Mouse (Mus musculus) forebrain, postnatal 0 days (tissue): ENCODE results near the gene Vmn1r55. TPM values are rescaled to one million over a fixed set of nuclear protein-coding genes. Genes with fewer than 3 reads are reported as not detected.
A peak's percentile ranks its signal among the peaks of the same experiment; 100 is the strongest.
"Not testable (repeated sequence)": the region's sequence is repeated elsewhere in the genome, so short reads cannot be mapped to it uniquely, and the experiment has no call there.

Experiments used
- ATAC-seq: fragments of 200-750 bp; cut with Nextera tagmentation; 2 replicates; pipeline ENCODE4 v1.8.0; 2017; ENCODE audit warnings: mild to moderate bottlenecking, moderate library complexity
- DNase-seq: peaks from one replicate; pipeline ENCODE4 v3.0.0-alpha.2; 2015
- H3K27ac ChIP-seq: fragments of 300-500 bp; sonication (generic); 2 replicates; pipeline ENCODE4 v1.5.1; 2014; ENCODE audit warnings: low read depth, mild to moderate bottlenecking, antibody characterized with exemption, low read length, moderate library complexity, mixed read lengths
- H3K27me3 ChIP-seq: fragments of 300-500 bp; sonication (generic); 2 replicates; pipeline ENCODE4 v1.6.1; 2014; ENCODE audit warnings: mild to moderate bottlenecking, low read length, mixed read lengths; ENCODE audit not compliant: insufficient read depth
- H3K36me3 ChIP-seq: fragments of 300-500 bp; sonication (generic); 2 replicates; pipeline ENCODE4 v1.6.1; 2014; ENCODE audit warnings: mild to moderate bottlenecking, moderate library complexity; ENCODE audit not compliant: insufficient read depth
- H3K4me1 ChIP-seq: fragments of 300-500 bp; sonication (generic); 2 replicates; pipeline ENCODE4 v1.6.1; 2014; ENCODE audit warnings: antibody characterized with exemption; ENCODE audit not compliant: insufficient read depth
- H3K4me2 ChIP-seq: fragments of 300-500 bp; sonication (generic); 2 replicates; pipeline ENCODE4 v1.6.1; 2014; ENCODE audit warnings: low read depth, mild to moderate bottlenecking, moderate library complexity
- H3K4me3 ChIP-seq: fragments of 300-500 bp; sonication (generic); 2 replicates; pipeline ENCODE4 v1.5.1; 2014; ENCODE audit warnings: low read depth, low read length, mixed read lengths
- H3K9ac ChIP-seq: fragments of 300-500 bp; sonication (generic); 2 replicates; pipeline ENCODE4 v1.6.1; 2014; ENCODE audit warnings: mild to moderate bottlenecking
- H3K9me3 ChIP-seq: fragments of 300-500 bp; sonication (generic); 2 replicates; pipeline ENCODE4 v1.6.1; 2016; ENCODE audit warnings: low read length
- CTCF ChIP-seq: sonication (generic); IDR thresholded peaks from 2 replicates; pipeline ENCODE4 v1.5.1; 2016; ENCODE audit warnings: antibody characterized with exemption, control low read depth, low read depth
- WGBS: fragments of 180-500 bp; shearing (Covaris S2); extraction: QIAGEN DNeasy Blood & Tissue Kit; methylation state at CpG from one replicate; pipeline ENCODE4 v1.1.7; 2014; 5-methylcytosine and 5-hydroxymethylcytosine counted together
- polyA plus RNA-seq: library from polyadenylated mRNA; unstranded; fragments of >200 nt; fragmentation: Nextera tagmentation; extraction: Ambion mirVana; gene quantifications from 2 replicates; pipeline ENCODE4 v1.2.1, GENCODE M21; 2015
- total RNA-seq: library from RNA; depleted of rRNA; stranded (reverse); fragments of >200 nt; gene quantifications from 2 replicates; pipeline ENCODE4 v1.2.3, GENCODE M21; 2014; rRNA removed

The Vmn1r55 gene
- 0.08 TPM in 1 of 2 replicates, not detected in the other for total RNA-seq
- not detected in 2 replicates for polyA plus RNA-seq

DNA sequence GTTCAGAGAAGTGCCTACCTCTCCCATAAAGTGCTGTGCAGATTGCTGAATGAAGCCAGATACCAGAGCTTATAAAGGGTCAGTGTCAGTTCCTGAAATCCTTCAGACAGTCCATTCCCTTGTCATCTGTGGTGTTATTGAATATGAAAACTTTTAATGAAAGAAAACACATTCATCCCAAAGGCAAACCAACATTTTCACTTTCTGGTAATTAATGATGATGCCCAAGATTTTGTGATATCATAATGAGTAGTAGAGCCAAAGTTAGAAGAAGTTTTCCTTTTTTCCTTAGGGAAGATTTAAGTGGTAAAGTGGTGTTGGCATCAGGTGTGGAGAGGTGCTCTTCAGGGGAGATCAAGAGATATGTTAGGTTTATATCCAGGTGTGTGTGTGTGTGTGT lies at the start of gene Vmn1r55:
Gene Vmn1r55 (minus strand): TSS at position 101 of the 400 bp plus-strand sequence.
- H3K4me1 ChIP-seq, H3K9ac ChIP-seq, H3K9me3 ChIP-seq, H3K4me3 ChIP-seq, H3K36me3 ChIP-seq, H3K27me3 ChIP-seq, H3K27ac ChIP-seq, DNase-seq, ATAC-seq, H3K4me2 ChIP-seq: not testable (repeated sequence)

DNA sequence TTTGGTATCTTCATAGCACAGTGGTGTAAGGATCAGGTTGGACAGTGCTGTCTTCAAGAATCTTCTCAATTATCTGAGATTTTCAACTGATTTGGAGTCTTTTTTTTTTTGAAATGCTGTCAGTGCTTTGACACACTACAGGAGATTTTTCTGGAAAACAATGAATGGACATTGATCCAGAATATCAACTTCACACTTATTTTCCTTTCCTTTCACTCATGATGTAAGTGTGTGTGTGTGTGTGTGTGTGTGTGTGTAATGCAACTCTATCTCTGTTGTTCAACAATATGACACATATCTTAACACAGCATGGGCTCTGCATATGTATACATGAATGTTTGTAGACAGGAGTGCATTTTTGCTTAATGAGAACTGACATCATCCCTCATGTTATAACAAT lies 47.2 kb upstream of the Vmn1r55 start, which contains the start of gene Vmn1r56:
Gene Vmn1r56 (minus strand): TSS at position 101 of the 400 bp plus-strand sequence.
- DNase-seq, result not testable (repeated sequence)

DNA sequence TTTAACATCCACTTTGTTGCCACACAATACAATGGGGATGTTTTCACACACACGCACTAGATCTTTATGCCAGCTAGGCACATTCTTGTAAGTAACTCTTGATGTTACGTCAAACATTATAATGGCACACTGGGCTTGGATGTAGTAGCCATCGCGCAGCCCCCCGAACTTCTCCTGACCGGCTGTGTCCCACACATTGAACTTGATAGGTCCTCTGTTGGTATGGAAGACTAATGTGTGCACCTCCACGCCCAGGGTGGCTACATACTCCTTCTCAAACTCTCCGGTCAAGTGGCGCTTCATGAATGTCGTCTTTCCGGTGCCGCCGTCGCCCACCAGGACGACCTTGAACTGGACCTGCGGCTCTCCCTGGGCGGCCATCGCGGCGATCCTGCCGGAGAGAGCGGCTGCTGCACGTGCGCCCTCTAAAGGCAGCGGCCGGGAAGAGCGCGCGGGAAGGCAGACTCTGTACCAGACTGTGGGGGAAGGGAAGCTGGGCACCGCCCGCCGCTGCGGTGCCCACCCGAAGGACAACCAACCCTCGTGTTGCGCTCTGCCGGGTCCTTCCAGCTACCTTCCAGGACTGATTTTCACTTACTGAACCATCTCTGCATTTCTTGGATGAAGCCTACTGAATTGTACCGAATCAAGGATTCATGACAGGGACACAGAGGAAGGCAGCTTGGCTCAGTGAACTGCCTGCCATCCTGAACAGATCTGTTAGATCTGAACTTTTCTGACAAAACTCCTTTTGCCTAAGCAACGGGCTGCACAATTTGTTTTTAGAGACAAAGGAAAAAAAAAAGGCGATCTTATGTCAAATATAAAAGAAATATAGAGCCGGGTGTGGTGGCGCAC lies 23.7 kb downstream of the Vmn1r55 start, which contains the start of gene Rasl2-9:
Gene Rasl2-9 (minus strand): TSS at position 402 of the 858 bp plus-strand sequence.
- peak within 1 kb of the TSS; percentile 42 for H3K9ac ChIP-seq
- H3K27ac ChIP-seq, result no peak within 1 kb of the TSS
- no peaks in the 10 kb centered on the region for H3K36me3 ChIP-seq
- ATAC-seq (peak; percentile 92), DNase-seq (peak; percentile 73)
- H3K4me3 ChIP-seq, result peak within 1 kb of the TSS; percentile 30
- H3K9me3 ChIP-seq, result no peaks in the 10 kb centered on the region
- TF ChIP-seq CTCF, result peak; percentile 80
- H3K4me1 ChIP-seq, result no peaks in the 10 kb centered on the region; the same call in 1 of the 2 replicates
- 19% methylated on average over 42 of the region's 42 CpGs for WGBS
- peak within 1 kb of the TSS; percentile 55 for H3K4me2 ChIP-seq
- no peaks in the 10 kb centered on the region for H3K27me3 ChIP-seq

More for the DNA sequence above, 47.2 kb upstream of the Vmn1r55 start, which contains the start of gene Vmn1r56:
- not testable (repeated sequence) for H3K4me3 ChIP-seq, H3K4me1 ChIP-seq, H3K27ac ChIP-seq, H3K4me2 ChIP-seq, H3K27me3 ChIP-seq, H3K9me3 ChIP-seq, H3K9ac ChIP-seq, H3K36me3 ChIP-seq, ATAC-seq

DNA sequence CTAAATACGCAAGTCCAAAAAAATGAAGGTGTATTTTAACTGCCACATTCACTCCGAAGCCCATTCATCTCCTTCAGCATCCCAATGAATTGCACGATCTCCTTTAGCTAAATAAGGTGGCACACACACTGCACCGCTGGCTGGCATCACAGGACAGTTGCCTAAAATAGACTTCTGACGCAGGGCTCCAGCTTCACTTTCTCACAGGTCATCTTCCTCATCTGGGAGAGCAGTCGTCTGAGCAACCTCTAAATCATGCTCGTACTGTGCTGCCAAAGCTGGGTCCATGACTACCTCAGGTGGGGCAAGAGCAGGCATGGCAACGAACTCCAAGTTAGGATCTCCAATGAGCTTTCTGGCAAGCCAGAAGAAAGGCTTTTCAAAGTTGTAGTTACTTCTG lies 24.4 kb downstream of the Vmn1r55 start:
- no peak for TF ChIP-seq CTCF
- Histone ChIP-seq H3K4me2 (no peak overlapping the region), H3K9ac (no peak overlapping the region), H3K27me3 (no peaks in the 10 kb centered on the region), H3K9me3 (no peaks in the 10 kb centered on the region), H3K4me1 (no peaks in the 10 kb centered on the region; the same call in 1 of the 2 replicates), H3K4me3 (no peak overlapping the region), H3K36me3 (no peaks in the 10 kb centered on the region), H3K27ac (no peak overlapping the region)
- WGBS, result 88% methylated on average over 8 of the region's 8 CpGs
- DNase-seq, result no peak
- no peak for ATAC-seq

DNA sequence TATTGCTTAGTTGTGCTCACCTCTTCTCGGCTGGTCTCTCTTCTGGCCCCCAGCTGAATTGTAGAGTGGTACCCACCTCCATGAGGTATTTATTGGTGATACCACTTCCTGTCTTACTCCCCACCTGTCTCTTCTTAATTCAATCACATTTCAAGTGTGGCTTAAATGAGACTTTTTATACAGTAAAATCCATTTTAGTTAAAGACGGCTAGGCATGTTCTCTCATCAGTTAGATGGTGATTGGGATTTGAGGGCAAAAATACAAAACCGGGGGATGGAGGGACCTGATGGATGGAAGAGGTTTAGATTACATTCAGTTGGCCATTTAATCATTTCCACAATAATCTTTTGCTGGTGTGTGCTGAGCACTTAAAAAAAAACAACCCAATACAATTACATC lies 32.6 kb downstream of the Vmn1r55 start, which contains the start of gene Rfpl4:
Gene Rfpl4 (minus strand): TSS at position 101 of the 400 bp plus-strand sequence.
- no peak within 1 kb of the TSS for H3K4me2 ChIP-seq
- no peak for TF ChIP-seq CTCF
- no peak within 1 kb of the TSS for H3K9ac ChIP-seq
- H3K36me3 ChIP-seq, result no peaks in the 10 kb centered on the region
- H3K4me1 ChIP-seq, result no peaks in the 10 kb centered on the region
- no peaks in the 10 kb centered on the region for H3K9me3 ChIP-seq
- ATAC-seq (no peak), DNase-seq (no peak)
- WGBS, result 96% methylated on average over 3 of the region's 3 CpGs
- no peak within 1 kb of the TSS for H3K4me3 ChIP-seq
- H3K27me3 ChIP-seq, result no peaks in the 10 kb centered on the region
- H3K27ac ChIP-seq, result no peak within 1 kb of the TSS

DNA sequence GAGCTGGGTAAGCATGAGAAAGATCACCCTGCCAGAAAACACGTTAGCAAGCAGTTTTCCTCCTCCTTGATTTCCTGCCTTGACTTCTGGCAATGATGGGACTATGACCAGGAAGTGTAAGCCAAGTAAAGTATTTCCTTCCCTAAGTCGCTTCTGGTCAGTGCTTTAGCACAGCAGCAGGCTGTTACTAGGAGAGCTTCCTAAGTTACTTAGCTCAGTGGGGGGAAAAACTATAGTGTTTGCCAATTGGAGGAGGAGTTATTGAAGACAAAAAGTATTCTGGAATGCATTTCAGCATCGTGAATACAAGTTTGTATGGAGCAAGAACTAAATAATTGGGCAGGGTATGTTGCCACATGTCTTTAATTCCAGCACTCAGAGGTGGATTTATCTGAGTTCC lies 36.8 kb downstream of the Vmn1r55 start:
- ATAC-seq (no peak), DNase-seq (no peak)
- no peak for TF ChIP-seq CTCF
- Histone ChIP-seq H3K4me2 (no peak overlapping the region), H3K36me3 (no peaks in the 10 kb centered on the region), H3K4me3 (no peak overlapping the region), H3K27me3 (no peaks in the 10 kb centered on the region), H3K9ac (no peak overlapping the region), H3K9me3 (no peaks in the 10 kb centered on the region), H3K27ac (no peak overlapping the region), H3K4me1 (no peaks in the 10 kb centered on the region)
- WGBS, result 25% methylated on average over 3 of the region's 3 CpGs

DNA sequence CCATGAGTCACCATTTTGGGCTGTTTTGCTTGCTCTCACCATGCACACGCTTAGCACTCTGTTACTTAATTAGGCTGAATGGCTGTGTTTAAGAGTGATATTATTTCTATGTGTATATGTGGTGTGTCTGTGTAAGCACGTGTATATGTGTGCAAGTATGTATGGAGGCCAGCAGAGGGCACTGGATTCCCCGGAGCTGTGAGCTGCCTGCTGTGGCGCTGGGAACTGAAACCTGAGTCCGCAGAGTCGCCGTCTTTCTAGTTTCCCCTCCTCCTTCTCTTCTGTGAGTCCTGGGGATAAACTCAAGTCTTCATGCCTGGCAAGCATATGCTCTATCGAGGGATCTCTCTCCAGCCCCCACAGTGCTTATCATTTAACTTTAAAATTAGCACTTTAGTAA lies 40.2 kb downstream of the Vmn1r55 start:
- DNase-seq (no peak), ATAC-seq (no peak)
- no peaks in the 10 kb centered on the region for H3K4me1 ChIP-seq
- no peaks in the 10 kb centered on the region for H3K36me3 ChIP-seq
- H3K9me3 ChIP-seq, result no peaks in the 10 kb centered on the region
- 87% methylated on average over 8 of the region's 8 CpGs for WGBS
- H3K27ac ChIP-seq, result no peak overlapping the region
- no peak overlapping the region for H3K9ac ChIP-seq
- H3K27me3 ChIP-seq, result no peaks in the 10 kb centered on the region
- H3K4me2 ChIP-seq, result no peak overlapping the region
- no peak for TF ChIP-seq CTCF
- no peak overlapping the region for H3K4me3 ChIP-seq
